Mouse (Mus musculus) lung, embryonic 16.5 days (tissue): Measurements from ENCODE around the gene Magi2. TPM values are rescaled to one million over a fixed set of nuclear protein-coding genes. Genes with fewer than 3 reads are reported as not detected.

Experiments
- ATAC-seq: fragments of 200-750 bp; cut with Nextera tagmentation; 2 replicates; pipeline ENCODE4 v1.8.0; 2017; ENCODE audit warnings: low read depth, mild to moderate bottlenecking, moderate library complexity
- H3K27ac ChIP-seq: fragments of 300-500 bp; sonication (generic); 2 replicates; pipeline ENCODE4 v1.5.1; 2014; ENCODE audit warnings: mild to moderate bottlenecking, control low read depth, low read length
- H3K27me3 ChIP-seq: fragments of 300-500 bp; sonication (generic); 2 replicates; pipeline ENCODE4 v1.6.1; 2014; ENCODE audit warnings: low read depth, low read length, mixed read lengths; ENCODE audit not compliant: control insufficient read depth, insufficient read depth
- H3K36me3 ChIP-seq: fragments of 300-500 bp; sonication (generic); 2 replicates; pipeline ENCODE4 v1.6.1; 2014; ENCODE audit warnings: low read length; ENCODE audit not compliant: control insufficient read depth, insufficient read depth
- H3K4me1 ChIP-seq: fragments of 300-500 bp; sonication (generic); replicated peaks from 2 replicates; pipeline ENCODE4 v1.6.1; 2014; ENCODE audit warnings: low read length, mixed read lengths; ENCODE audit not compliant: control insufficient read depth, insufficient read depth
- H3K4me2 ChIP-seq: fragments of 300-500 bp; sonication (generic); 2 replicates; pipeline ENCODE4 v1.6.1; 2014; ENCODE audit warnings: low read depth, low read length, control low read depth
- H3K4me3 ChIP-seq: fragments of 300-500 bp; sonication (generic); 2 replicates; pipeline ENCODE4 v1.5.1; 2014; ENCODE audit warnings: mild to moderate bottlenecking, low read length, control low read depth
- H3K9ac ChIP-seq: fragments of 300-500 bp; sonication (generic); 2 replicates; pipeline ENCODE4 v1.6.1; 2014; ENCODE audit warnings: low read length, control low read depth
- H3K9me3 ChIP-seq: fragments of 300-500 bp; sonication (generic); 2 replicates; pipeline ENCODE4 v1.6.1; 2016; ENCODE audit warnings: low read length; ENCODE audit not compliant: control insufficient read depth
- WGBS: fragments of 180-500 bp; shearing (Covaris S2); extraction: QIAGEN DNeasy Blood & Tissue Kit; methylation state at CpG from one replicate; pipeline ENCODE4 v1.1.7; 2014; 5-methylcytosine and 5-hydroxymethylcytosine counted together
- polyA plus RNA-seq: library from polyadenylated mRNA; unstranded; fragments of >200 nt; fragmentation: Nextera tagmentation; extraction: Ambion mirVana; gene quantifications from 2 replicates; pipeline ENCODE4 v1.2.1, GENCODE M21; 2015

Magi2 gene
- polyA plus RNA-seq, 1 experiment from 2014 or later, result 2.5 TPM

- H3K27ac ChIP-seq, result no peak overlapping the region
- H3K36me3 ChIP-seq, result no peaks in the 10 kb centered on the region
- H3K9ac ChIP-seq, result no peak overlapping the region
- 79% methylated on average over 5 of the region's 5 CpGs for WGBS
- no peaks in the 10 kb centered on the region for H3K9me3 ChIP-seq
- H3K4me1 ChIP-seq, result no peaks in the 10 kb centered on the region; the same call in 1 of the 2 replicates
- H3K4me3 ChIP-seq, result no peak overlapping the region
- no peak overlapping the region for H3K4me2 ChIP-seq
- ATAC-seq, result no peak
- no peaks in the 10 kb centered on the region for H3K27me3 ChIP-seq
Observed at GRCm38 (mm10) chr5:20657056-20657455, 1430.2 kb downstream of the Magi2 start.

GRCm38 (mm10) chr5:20667601-20668000, 1440.8 kb downstream of the Magi2 start:
- 95% methylated on average over 8 of the region's 8 CpGs for WGBS
- no peak overlapping the region for H3K27ac ChIP-seq
- no peak overlapping the region for H3K4me2 ChIP-seq
- no peaks in the 10 kb centered on the region for H3K9me3 ChIP-seq
- no peak overlapping the region for H3K9ac ChIP-seq
- no peaks in the 10 kb centered on the region for H3K4me1 ChIP-seq
- H3K4me3 ChIP-seq, result no peak overlapping the region
- no peaks in the 10 kb centered on the region for H3K27me3 ChIP-seq
- no peaks in the 10 kb centered on the region for H3K36me3 ChIP-seq
- ATAC-seq, result no peak

GRCm38 (mm10) chr5:20668736-20669355, 1442.0 kb downstream of the Magi2 start:
- Histone ChIP-seq H3K4me1 (no peaks in the 10 kb centered on the region), H3K36me3 (no peaks in the 10 kb centered on the region), H3K4me2 (no peak overlapping the region), H3K9ac (no peak overlapping the region), H3K27me3 (no peaks in the 10 kb centered on the region), H3K9me3 (no peaks in the 10 kb centered on the region), H3K4me3 (no peak overlapping the region), H3K27ac (no peak overlapping the region)
- WGBS, result 77% methylated on average over 10 of the region's 10 CpGs
- no peak for ATAC-seq

GRCm38 (mm10) chr5:20669456-20669855, 1442.6 kb downstream of the Magi2 start:
- no peak for ATAC-seq

GRCm38 (mm10) chr5:20671826-20672225, 1445.0 kb downstream of the Magi2 start:
- H3K27me3 ChIP-seq, result no peaks in the 10 kb centered on the region
- H3K4me3 ChIP-seq, result no peak overlapping the region
- no peaks in the 10 kb centered on the region for H3K4me1 ChIP-seq
- H3K4me2 ChIP-seq, result no peak overlapping the region
- no peaks in the 10 kb centered on the region for H3K36me3 ChIP-seq
- H3K9ac ChIP-seq, result no peak overlapping the region
- no peaks in the 10 kb centered on the region for H3K9me3 ChIP-seq
- 46% methylated on average over 1 of the region's 1 CpGs for WGBS
- no peak for ATAC-seq
- H3K27ac ChIP-seq, result no peak overlapping the region

More at GRCm38 (mm10) chr5:20669456-20669855, 1442.6 kb downstream of the Magi2 start:
- H3K4me3 ChIP-seq, result no peak overlapping the region
- no peak overlapping the region for H3K9ac ChIP-seq
- H3K27ac ChIP-seq, result no peak overlapping the region
- H3K4me2 ChIP-seq, result no peak overlapping the region
- no peaks in the 10 kb centered on the region for H3K4me1 ChIP-seq
- H3K36me3 ChIP-seq, result no peaks in the 10 kb centered on the region
- no peaks in the 10 kb centered on the region for H3K27me3 ChIP-seq
- no peaks in the 10 kb centered on the region for H3K9me3 ChIP-seq
- 77% methylated on average over 5 of the region's 5 CpGs for WGBS

GRCm38 (mm10) chr5:20674523-20674922, 1447.7 kb downstream of the Magi2 start:
- Histone ChIP-seq H3K4me2 (no peak overlapping the region), H3K4me1 (no peaks in the 10 kb centered on the region), H3K9me3 (no peaks in the 10 kb centered on the region), H3K36me3 (no peaks in the 10 kb centered on the region), H3K27ac (no peak overlapping the region), H3K4me3 (no peak overlapping the region), H3K27me3 (no peaks in the 10 kb centered on the region), H3K9ac (no peak overlapping the region)
- 62% methylated on average over 8 of the region's 8 CpGs for WGBS
- no peak for ATAC-seq

GRCm38 (mm10) chr5:20675163-20675665, 1448.4 kb downstream of the Magi2 start:
- Histone ChIP-seq H3K9me3 (no peaks in the 10 kb centered on the region), H3K4me1 (no peaks in the 10 kb centered on the region), H3K36me3 (no peaks in the 10 kb centered on the region), H3K27ac (no peak overlapping the region), H3K27me3 (no peaks in the 10 kb centered on the region), H3K4me3 (no peak overlapping the region), H3K4me2 (no peak overlapping the region), H3K9ac (no peak overlapping the region)
- ATAC-seq, result no peak

GRCm38 (mm10) chr5:20676193-20676871, 1449.5 kb downstream of the Magi2 start:
- H3K27ac ChIP-seq, result no peak overlapping the region
- 24% methylated on average over 7 of the region's 7 CpGs for WGBS
- no peak for ATAC-seq
- no peak overlapping the region for H3K4me3 ChIP-seq
- no peak overlapping the region for H3K4me2 ChIP-seq
- no peaks in the 10 kb centered on the region for H3K4me1 ChIP-seq
- H3K27me3 ChIP-seq, result no peaks in the 10 kb centered on the region
- H3K9me3 ChIP-seq, result no peaks in the 10 kb centered on the region
- no peaks in the 10 kb centered on the region for H3K36me3 ChIP-seq
- H3K9ac ChIP-seq, result no peak overlapping the region

- no peaks in the 10 kb centered on the region for H3K9me3 ChIP-seq
- 59% methylated on average over 3 of the region's 3 CpGs for WGBS
Observed at GRCm38 (mm10) chr5:20677246-20677645, 1450.4 kb downstream of the Magi2 start.

More at GRCm38 (mm10) chr5:20677246-20677645, 1450.4 kb downstream of the Magi2 start:
- H3K4me2 ChIP-seq, result no peak overlapping the region
- no peak overlapping the region for H3K9ac ChIP-seq
- H3K4me3 ChIP-seq, result no peak overlapping the region
- no peaks in the 10 kb centered on the region for H3K36me3 ChIP-seq
- no peak for ATAC-seq
- no peak overlapping the region for H3K27ac ChIP-seq
- no peaks in the 10 kb centered on the region for H3K27me3 ChIP-seq
- no peaks in the 10 kb centered on the region for H3K4me1 ChIP-seq
